Mouse (Mus musculus) lung, embryonic 16.5 days (tissue): ENCODE results near the gene Hsh2d. TPM values are rescaled to one million over a fixed set of nuclear protein-coding genes. Genes with fewer than 3 reads are reported as not detected.

Experiments
- ATAC-seq: fragments of 200-750 bp; cut with Nextera tagmentation; 2 replicates; pipeline ENCODE4 v1.8.0; 2017; ENCODE audit warnings: low read depth, mild to moderate bottlenecking, moderate library complexity
- H3K27ac ChIP-seq: fragments of 300-500 bp; sonication (generic); 2 replicates; pipeline ENCODE4 v1.5.1; 2014; ENCODE audit warnings: mild to moderate bottlenecking, control low read depth, low read length
- H3K27me3 ChIP-seq: fragments of 300-500 bp; sonication (generic); 2 replicates; pipeline ENCODE4 v1.6.1; 2014; ENCODE audit warnings: low read depth, low read length, mixed read lengths; ENCODE audit not compliant: control insufficient read depth, insufficient read depth
- H3K36me3 ChIP-seq: fragments of 300-500 bp; sonication (generic); 2 replicates; pipeline ENCODE4 v1.6.1; 2014; ENCODE audit warnings: low read length; ENCODE audit not compliant: control insufficient read depth, insufficient read depth
- H3K4me1 ChIP-seq: fragments of 300-500 bp; sonication (generic); replicated peaks from 2 replicates; pipeline ENCODE4 v1.6.1; 2014; ENCODE audit warnings: low read length, mixed read lengths; ENCODE audit not compliant: control insufficient read depth, insufficient read depth
- H3K4me2 ChIP-seq: fragments of 300-500 bp; sonication (generic); 2 replicates; pipeline ENCODE4 v1.6.1; 2014; ENCODE audit warnings: low read depth, low read length, control low read depth
- H3K4me3 ChIP-seq: fragments of 300-500 bp; sonication (generic); 2 replicates; pipeline ENCODE4 v1.5.1; 2014; ENCODE audit warnings: mild to moderate bottlenecking, low read length, control low read depth
- H3K9ac ChIP-seq: fragments of 300-500 bp; sonication (generic); 2 replicates; pipeline ENCODE4 v1.6.1; 2014; ENCODE audit warnings: low read length, control low read depth
- H3K9me3 ChIP-seq: fragments of 300-500 bp; sonication (generic); 2 replicates; pipeline ENCODE4 v1.6.1; 2016; ENCODE audit warnings: low read length; ENCODE audit not compliant: control insufficient read depth
- WGBS: fragments of 180-500 bp; shearing (Covaris S2); extraction: QIAGEN DNeasy Blood & Tissue Kit; methylation state at CpG from one replicate; pipeline ENCODE4 v1.1.7; 2014; 5-methylcytosine and 5-hydroxymethylcytosine counted together
- polyA plus RNA-seq: library from polyadenylated mRNA; unstranded; fragments of >200 nt; fragmentation: Nextera tagmentation; extraction: Ambion mirVana; gene quantifications from 2 replicates; pipeline ENCODE4 v1.2.1, GENCODE M21; 2015

The Hsh2d gene
- polyA plus RNA-seq, 1 experiment from 2014 or later: 0.41 TPM

DNA sequence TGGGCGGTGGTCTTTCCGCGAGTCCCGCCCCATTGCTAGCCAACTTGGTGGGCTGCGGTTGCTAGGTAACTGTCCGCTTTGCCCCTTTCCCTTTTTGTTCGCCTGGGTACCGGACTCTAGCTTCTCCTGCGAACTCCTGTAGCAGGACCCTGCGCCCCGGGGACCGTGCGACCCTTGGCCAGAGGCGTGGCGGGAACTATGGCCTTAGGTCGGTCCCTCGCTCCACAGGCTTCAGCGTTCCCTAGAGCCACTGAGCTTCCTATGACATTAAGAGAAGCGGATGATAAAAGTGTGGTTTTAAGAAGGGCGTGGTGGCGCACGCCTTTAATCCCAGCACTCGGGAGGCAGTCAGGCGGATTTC is 50.9 kb downstream of the Hsh2d start:
- H3K27me3 ChIP-seq: no peaks in the 10 kb centered on the region
- H3K9me3 ChIP-seq: no peaks in the 10 kb centered on the region
- peak overlapping the region; percentile 81 for H3K27ac ChIP-seq
- peaks cover 3% of the 10 kb centered on the region; the same call in 1 of the 2 replicates for H3K36me3 ChIP-seq
- peak overlapping the region; percentile 80 for H3K9ac ChIP-seq
- peak overlapping the region; percentile 78 for H3K4me2 ChIP-seq
- under 1% methylated on average over 24 of the region's 24 CpGs for WGBS
- H3K4me1 ChIP-seq: peaks cover 6% of the 10 kb centered on the region
- ATAC-seq: peak; percentile 35
- H3K4me3 ChIP-seq: peak overlapping the region; percentile 81

DNA sequence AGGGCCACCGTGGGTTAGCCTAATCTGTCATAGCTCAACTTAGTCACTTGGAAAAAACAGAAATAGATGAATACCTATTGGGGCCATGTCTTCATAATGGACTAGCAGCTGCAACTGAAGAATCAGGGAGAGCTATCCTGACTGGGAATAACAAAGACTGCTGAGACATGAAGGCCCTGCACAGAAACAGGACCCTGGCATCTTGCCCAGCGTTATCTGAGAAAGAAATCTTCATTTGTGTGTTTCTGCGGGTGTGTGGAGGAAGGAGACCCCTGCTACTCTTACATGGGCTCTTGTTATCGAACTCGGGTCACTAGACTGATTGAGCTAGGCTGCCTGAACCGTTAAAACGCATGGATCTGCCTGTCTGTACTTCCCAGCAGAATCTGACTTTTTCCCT is 51.5 kb downstream of the Hsh2d start:
- H3K27me3 ChIP-seq: no peaks in the 10 kb centered on the region
- 57% methylated on average over 7 of the region's 7 CpGs for WGBS
- ATAC-seq: no peak

DNA sequence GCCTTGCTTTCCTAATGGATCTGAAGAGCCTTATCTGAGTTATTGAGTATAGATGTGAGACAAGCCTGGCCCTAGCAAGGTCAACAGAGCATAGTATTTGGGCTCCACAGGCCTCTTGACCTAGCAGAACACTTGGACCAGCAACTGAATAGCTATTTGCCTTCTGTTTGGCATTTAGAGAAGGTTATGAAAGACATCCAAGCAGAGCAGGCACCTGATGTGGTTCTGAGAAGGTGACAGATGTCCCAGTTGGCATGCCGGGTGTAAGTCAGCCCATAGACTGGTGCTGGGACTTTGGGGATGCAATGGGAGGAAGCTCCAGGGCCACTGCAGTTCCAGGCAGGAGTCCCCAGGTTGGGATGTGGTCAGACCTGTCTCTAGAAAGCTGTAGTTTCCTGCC is 52.8 kb downstream of the Hsh2d start:
- Histone ChIP-seq H3K36me3 (peaks cover 3% of the 10 kb centered on the region; the same call in 1 of the 2 replicates), H3K4me2 (no peak overlapping the region), H3K27ac (no peak overlapping the region), H3K4me1 (peaks cover 6% of the 10 kb centered on the region), H3K9me3 (no peaks in the 10 kb centered on the region), H3K27me3 (no peaks in the 10 kb centered on the region), H3K4me3 (no peak overlapping the region), H3K9ac (no peak overlapping the region)
- WGBS: 81% methylated on average over 1 of the region's 1 CpGs
- no peak for ATAC-seq

More for the DNA sequence above, 51.5 kb downstream of the Hsh2d start:
- Histone ChIP-seq H3K9me3 (no peaks in the 10 kb centered on the region), H3K9ac (peak overlapping the region; percentile 80), H3K4me2 (peak overlapping the region; percentile 78), H3K4me3 (peak overlapping the region; percentile 81), H3K36me3 (peaks cover 3% of the 10 kb centered on the region; the same call in 1 of the 2 replicates), H3K27ac (no peak overlapping the region), H3K4me1 (peaks cover 6% of the 10 kb centered on the region)

DNA sequence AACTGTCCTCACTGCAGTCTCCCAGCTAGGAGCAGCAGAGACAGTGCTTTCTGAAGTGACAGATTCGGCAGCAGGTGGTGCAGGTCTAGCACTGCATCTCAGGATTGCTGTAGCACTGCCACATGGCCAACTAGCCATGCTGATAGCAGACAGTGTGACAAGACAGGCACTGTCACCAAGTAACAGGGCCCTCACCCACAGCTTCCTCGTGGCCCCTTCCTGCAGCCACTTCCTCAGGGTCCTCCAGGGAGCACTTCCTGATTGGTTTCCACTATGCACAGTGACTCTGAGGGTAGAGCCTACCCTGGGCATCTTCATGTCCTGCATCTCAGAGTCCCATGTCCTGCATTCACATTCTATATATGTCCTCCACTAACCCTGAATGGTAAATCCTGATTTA is 55.2 kb downstream of the Hsh2d start:
- Histone ChIP-seq H3K4me1 (peaks cover 6% of the 10 kb centered on the region), H3K36me3 (peaks cover 3% of the 10 kb centered on the region; the same call in 1 of the 2 replicates), H3K27ac (no peak overlapping the region), H3K4me3 (no peak overlapping the region), H3K27me3 (no peaks in the 10 kb centered on the region), H3K9ac (no peak overlapping the region), H3K9me3 (no peaks in the 10 kb centered on the region), H3K4me2 (no peak overlapping the region)
- WGBS: 58% methylated on average over 2 of the region's 2 CpGs
- ATAC-seq: no peak

Other genes starting within 250 kb of the Hsh2d start
- 22.4 and 24.4 TPM in 2 replicates for gene Zfp961, start 238.6 kb upstream of the Hsh2d start, polyA plus RNA-seq
- 3.1 and 3.8 TPM in 2 replicates for gene Cyp4f18, start 180.0 kb upstream of the Hsh2d start, polyA plus RNA-seq
- gene Olfr372, start 148.4 kb upstream of the Hsh2d start, polyA plus RNA-seq: not detected in 2 replicates
- gene Olfr373, start 106.5 kb upstream of the Hsh2d start, polyA plus RNA-seq: not detected in 2 replicates
- gene Olfr374, start 82.6 kb upstream of the Hsh2d start, polyA plus RNA-seq: not detected in 2 replicates
- gene Tpm4, start 54.7 kb upstream of the Hsh2d start, polyA plus RNA-seq: 906 and 927 TPM in 2 replicates
- 112 and 125 TPM in 2 replicates for gene Rab8a, start 28.4 kb upstream of the Hsh2d start, polyA plus RNA-seq
- gene Cib3, start 23.2 kb downstream of the Hsh2d start, polyA plus RNA-seq: 0.20 TPM in 1 of 2 replicates, not detected in the other
- not detected in 2 replicates for gene Gm11034, start 24.0 kb downstream of the Hsh2d start, polyA plus RNA-seq
- 76.1 and 78.7 TPM in 2 replicates for gene Fam32a, start 30.1 kb downstream of the Hsh2d start, polyA plus RNA-seq
- gene Ap1m1, start 50.4 kb downstream of the Hsh2d start, polyA plus RNA-seq: 98.3 and 101 TPM in 2 replicates
- 33.3 and 34.5 TPM in 2 replicates for gene Gm10282, start 115.6 kb downstream of the Hsh2d start, polyA plus RNA-seq
- gene Klf2, start 129.4 kb downstream of the Hsh2d start, polyA plus RNA-seq: 11.7 and 12.9 TPM in 2 replicates
- gene Eps15l1, start 231.8 kb downstream of the Hsh2d start, polyA plus RNA-seq: 52.6 and 53.1 TPM in 2 replicates